Mouse (Mus musculus) spleen, embryonic (tissue): Measurements from ENCODE around the gene Slc4a2.
"Not testable (repeated sequence)": the region's sequence is repeated elsewhere in the genome, so short reads cannot be mapped to it uniquely, and the experiment has no call there.

Experiments used
- CTCF ChIA-PET: fragments of 350-600 bp; sonication (Branson Sonifier 250); formaldehyde crosslinking; loops from one replicate; lab custom pipeline; 2022; lab: Charles Lee

The Slc4a2 gene

DNA sequence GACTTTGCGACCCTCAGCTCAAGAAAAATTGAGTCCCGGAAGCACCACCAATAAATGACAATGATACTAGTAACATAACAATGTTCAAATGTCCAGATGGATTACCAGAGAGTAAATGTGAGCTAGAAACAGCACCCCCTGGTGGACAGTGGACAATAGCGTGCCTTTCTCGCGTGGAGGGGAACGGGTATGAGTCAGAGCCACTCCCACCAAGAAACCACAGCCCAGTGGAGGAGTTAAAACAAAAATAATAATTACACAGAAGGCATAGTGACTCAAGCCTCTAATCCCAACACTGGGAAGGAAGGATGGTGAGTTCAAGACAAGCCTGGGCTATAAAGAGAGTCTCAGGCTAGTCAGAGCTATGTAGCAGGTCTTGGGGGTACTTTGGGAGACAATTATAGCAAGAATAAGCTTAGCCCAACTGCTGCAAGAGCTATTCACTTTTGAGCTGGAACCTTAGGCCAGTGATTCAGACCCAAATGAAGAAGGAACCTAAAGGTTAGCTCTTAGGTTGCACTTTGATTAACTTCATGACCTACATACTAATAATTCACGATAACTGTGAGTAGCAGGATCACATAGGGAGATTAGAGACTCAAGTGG, 30.1 kb upstream of the Slc4a2 start, which contains the start of gene Abcb8:
Gene Abcb8, plus strand, starts transcription at position 272 of the 606 bp plus-strand sequence.
- CTCF ChIA-PET: interaction anchor here (0.6 kb wide), 1 partner anchor 9 kb away, joined by 3 read pairs; no protein-coding TSS in a partner anchor

- CTCF ChIA-PET: interaction anchor here (0.6 kb wide), 1 partner anchor 28 kb away, joined by 3 read pairs; no protein-coding TSS in a partner anchor
These were observed 29.3 kb upstream of the Slc4a2 start for GRCm38 (mm10) chr5:24394165-24394894.

DNA sequence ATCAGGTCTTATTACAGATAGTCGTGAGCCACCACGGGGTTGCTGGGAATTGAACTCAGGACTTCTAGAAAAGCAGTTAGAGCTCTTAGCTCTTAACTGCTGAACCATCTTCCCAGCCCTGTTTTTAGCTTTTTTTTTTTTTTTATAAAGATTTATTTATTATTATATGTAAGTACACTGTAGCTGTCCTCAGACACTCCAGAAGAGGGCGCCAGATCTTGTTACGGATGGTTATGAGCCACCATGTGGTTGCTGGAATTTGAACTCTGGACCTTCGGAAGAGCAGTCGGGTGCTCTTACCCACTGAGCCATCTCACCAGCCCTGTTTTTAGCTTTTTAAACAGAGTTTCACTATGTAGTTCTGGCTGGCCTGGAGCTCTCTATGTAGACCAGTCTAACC, 27.4 kb upstream of the Slc4a2 start:
- CTCF ChIA-PET: not testable (repeated sequence)

DNA sequence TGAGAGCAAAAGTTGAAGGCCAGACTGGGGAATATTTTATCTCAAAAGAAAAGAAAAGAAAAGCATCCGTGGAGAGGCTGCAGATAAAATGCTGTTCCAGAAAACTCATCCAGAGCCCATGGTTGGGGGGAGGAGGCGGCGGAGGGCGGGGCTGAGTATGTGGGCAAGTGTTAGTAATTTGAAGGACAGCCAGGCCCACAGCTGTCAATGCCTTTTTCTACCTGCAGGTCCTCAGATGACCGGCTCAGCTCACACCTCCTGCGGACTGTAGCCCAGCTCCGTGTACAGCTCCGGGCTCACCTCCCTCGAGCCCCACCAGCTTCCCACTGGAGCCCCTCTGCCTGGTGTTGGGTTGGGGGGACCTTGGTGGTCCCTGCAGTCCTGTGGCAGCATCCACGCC, 24.0 kb upstream of the Slc4a2 start:
- CTCF ChIA-PET: no interaction called here

GRCm38 (mm10) chr5:24400362-24400761, 23.3 kb upstream of the Slc4a2 start:
- CTCF ChIA-PET: interaction anchor here (0.5 kb wide), 1 partner anchor 107 kb away, joined by 5 read pairs; no protein-coding TSS in a partner anchor

- CTCF ChIA-PET: no interaction called here
These were observed 22.6 kb upstream of the Slc4a2 start for GRCm38 (mm10) chr5:24400911-24401605.

- CTCF ChIA-PET: no interaction called here
These were observed 21.7 kb upstream of the Slc4a2 start for GRCm38 (mm10) chr5:24401969-24402368.

DNA sequence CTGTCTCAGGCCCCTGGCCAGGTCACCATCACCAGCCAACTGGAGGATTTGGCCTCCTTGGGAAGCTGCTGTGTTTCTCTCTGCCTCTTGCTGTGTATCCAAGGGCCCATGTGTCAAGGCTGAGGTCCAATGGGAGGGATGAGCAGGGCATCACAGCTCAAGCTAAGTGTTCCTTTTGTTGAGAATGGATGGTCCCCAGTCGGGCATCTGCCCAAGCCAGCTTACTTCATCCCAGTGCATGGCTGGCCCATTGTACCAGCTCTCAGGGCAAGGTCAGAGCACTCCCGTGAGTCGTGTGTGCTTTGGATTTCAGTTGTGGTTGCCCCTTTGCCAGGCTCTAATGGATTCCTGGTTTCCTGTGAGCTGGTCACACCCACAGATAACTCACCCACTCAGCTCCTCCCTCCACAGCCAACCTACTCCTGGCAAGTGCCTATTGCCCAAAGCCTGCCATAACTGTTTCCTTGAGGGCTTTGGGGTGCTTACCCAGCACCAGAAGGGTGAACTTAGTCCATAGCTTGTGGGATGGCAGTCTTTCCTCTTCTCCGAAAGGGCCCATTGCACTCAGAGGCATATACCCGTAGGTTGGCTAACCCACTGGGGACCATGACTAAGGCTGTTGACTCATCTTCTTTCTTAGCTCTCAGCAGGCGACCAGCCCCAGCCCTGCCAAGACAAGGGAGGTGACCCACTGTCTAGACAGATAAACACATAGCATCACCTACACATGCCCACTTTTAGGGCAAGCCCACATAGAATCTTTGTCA, 18.9 kb upstream of the Slc4a2 start:
- CTCF ChIA-PET: no interaction called here

GRCm38 (mm10) chr5:24405389-24405876, 18.2 kb upstream of the Slc4a2 start:
- CTCF ChIA-PET: no interaction called here

- CTCF ChIA-PET: no interaction called here
These were observed 15.0 kb upstream of the Slc4a2 start for GRCm38 (mm10) chr5:24408651-24409050.

GRCm38 (mm10) chr5:24409466-24409865, 14.2 kb upstream of the Slc4a2 start:
- CTCF ChIA-PET: no interaction called here

DNA sequence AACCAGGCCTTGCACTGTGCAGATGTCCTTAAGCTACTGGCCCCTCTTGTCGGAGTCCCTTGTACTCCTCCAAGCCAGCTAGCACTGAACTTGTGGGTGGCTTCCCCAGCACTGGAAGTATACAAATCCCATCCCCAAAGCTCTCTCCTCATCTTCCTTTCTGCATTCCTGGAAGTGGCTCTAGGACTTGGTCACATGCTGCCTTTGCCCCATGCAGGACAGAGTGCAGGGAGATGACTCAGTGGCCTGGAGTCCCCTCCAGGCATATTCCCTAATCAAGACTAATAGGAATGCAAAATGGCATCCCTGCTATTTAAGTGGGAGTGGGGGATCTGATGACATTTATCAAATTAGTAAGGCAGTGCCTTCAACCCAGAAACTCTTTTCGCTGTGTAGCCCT, 11.6 kb upstream of the Slc4a2 start:
- CTCF ChIA-PET: no interaction called here

DNA sequence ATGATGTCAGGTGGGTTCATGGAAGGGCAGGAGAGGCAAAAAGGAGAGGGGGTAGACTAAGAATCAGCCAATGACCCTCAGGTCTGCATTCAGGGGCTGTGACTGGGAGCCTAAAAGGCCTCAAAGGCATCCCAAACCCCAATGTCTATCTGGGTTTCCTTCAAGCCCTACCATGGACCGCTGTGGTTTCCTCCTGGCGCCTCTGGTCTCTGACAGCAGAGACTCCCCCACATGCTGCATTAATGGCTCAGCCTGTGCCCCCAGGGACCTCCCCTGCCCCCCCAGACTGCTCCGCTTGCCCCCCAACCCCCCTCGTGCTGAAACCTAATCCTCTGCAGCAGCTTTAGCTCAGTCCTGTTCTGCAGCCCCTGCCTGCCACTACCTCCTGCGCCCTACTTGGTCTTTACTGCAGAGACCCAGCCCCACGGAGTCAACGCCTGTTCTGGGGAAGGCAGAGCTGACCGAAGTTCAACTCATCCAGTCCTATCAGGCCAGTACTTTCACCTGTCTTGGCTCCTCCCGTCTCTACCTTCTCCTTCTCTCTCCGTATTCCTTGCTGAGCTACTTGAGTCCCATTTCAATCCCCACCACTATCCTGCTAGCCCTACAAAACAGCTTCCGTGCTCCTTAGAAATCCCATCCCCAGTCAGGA, 10.5 kb upstream of the Slc4a2 start, which contains the start of gene Asic3:
Gene Asic3, plus strand, starts transcription at position 351 of the 652 bp plus-strand sequence.
- CTCF ChIA-PET: no interaction called here

GRCm38 (mm10) chr5:24413938-24414337, 9.7 kb upstream of the Slc4a2 start:
- CTCF ChIA-PET: interaction anchor here (0.5 kb wide), 1 partner anchor 40 kb away, joined by 3 read pairs; no protein-coding TSS in a partner anchor

DNA sequence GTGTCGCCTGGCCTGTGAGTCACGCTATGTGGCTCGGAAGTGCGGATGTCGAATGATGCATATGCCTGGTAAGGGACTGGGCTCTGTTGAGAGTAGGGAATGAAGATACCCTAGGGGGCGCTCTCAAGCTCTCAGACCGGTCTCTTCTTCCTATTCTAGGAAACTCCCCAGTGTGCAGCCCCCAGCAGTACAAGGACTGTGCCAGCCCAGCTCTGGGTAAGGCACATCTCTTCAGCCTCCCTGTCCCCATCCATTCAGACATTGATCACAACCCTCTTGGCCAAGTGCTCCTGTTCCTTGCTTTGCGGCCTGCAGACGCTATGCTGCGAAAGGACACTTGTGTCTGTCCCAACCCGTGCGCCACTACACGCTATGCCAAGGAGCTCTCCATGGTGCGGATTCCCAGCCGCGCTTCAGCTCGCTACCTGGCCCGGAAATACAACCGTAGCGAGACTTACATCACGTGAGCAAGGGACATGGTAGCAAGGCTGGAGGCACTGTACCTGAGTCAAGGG, 7.4 kb upstream of the Slc4a2 start:
- CTCF ChIA-PET: interaction anchor here (0.5 to 1.1 kb wide), 3 partner anchors 9 to 884 kb away, joined by 3 to 12 read pairs (median 3); no protein-coding TSS in a partner anchor

DNA sequence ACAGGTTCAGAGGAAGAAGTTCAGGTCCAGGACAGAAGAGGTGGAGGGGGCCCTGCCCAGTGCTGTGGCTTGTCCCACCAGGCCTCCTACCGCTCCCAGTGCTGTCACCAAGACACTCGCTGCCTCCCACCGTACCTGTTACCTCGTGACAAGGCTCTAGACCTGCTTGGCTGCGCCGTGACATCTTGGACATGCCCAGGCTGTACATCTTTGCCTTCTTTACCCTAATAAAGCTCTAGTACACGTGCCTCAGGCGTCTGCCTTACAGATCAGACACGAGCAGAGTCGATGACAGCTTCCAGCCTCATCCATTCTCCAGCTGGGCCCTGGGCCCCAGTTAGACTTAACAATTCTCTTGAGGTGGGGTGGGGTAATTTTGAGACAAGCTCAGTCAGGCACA, 6.0 kb upstream of the Slc4a2 start:
- CTCF ChIA-PET: no interaction called here

DNA sequence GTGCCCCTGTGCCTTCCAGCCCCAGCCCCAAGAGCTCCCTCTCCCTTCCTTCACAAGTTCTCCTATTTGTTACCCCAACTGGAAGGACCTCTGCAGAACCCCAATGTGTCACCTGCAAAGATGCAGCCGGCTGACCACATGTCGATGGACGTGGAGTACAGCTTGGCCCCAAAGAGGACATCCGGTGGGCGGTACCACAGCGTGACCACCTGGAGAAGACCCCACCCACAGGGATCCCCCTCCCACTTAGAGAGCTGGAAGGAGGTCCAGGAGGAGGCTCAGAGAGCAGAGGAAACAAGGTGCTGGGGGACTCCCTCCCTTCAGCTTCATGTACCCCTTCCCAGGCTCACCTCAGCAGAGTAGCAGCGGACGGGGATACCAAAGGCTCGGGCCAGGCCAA, 3.3 kb upstream of the Slc4a2 start:
- CTCF ChIA-PET: interaction anchor here (0.8 kb wide), 1 partner anchor 14 kb away, joined by 3 read pairs; no protein-coding TSS in a partner anchor

DNA sequence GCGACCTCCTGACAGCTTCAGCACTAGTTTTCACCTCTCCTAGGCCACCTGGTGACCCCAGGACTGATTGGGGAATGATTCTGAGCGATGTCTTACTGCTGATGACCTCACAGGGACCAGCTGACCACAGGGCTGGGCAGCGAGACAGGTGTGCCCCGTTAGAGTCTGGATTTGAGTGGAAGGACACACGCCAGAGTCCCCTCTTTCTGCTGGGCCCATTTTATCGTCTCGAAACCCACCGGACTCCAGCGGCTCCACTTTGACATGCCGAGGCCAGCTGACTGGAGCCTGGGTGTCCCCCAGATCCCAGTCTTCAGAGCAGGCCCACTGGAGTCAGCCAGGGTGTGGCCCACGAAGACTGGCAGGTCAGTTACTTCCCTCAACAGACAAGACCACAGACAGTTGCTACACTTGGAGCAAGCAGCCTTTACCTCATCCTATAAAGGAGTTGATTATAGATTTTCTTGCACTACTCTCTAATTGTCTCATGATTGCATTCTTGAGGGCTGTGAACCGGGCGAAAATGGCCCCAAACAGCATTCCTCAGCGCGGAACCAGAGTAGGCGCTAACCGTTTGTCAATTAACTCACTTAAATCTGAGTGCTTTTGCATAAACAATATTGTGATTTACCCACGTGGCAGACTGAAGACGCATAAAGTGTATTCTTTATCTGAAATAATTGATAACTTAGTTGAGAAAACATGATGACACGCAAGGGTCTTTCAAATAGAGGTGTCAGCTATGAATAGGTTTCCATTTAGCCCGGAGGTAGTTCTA, 556 bp downstream of the Slc4a2 start:
- CTCF ChIA-PET: no interaction called here

DNA sequence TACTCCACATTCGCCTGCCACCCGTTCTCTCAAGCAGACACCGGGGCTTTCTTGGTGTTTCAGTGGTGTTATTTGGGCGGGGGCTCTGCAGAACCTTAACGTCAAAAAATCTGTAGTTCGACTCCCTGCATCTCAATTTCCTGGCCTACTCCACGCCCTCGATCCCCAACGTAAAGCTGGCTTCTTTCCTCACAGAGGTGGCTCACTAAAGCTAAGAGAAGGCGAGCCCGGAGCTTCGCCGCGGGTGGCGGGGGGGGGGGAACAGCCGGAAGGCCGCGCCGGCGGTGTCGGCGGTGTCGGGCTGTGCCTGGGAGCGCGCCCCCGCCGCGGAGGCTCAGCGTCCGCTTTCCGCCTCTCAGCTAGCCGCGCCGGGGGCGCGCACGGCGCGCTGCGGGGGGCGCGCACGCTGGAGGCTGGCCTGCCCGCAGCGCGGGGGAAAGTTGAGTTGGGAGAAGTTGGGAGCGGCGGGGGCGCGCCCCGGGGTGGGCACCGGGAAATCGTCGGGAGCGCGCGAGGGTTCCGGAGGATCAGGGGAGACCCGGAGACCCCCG, 1.3 kb downstream of the Slc4a2 start:
- CTCF ChIA-PET: interaction anchor here (0.8 kb wide), 1 partner anchor 8 kb away, joined by 3 read pairs; no protein-coding TSS in a partner anchor
